Mouse (Mus musculus): ENCODE results near the gene Gbx2.

Gbx2 gene

GRCm38 (mm10) chr1:89931120-89931519 lies at the start of gene Gbx2:
Gbx2 (minus strand) TSS chr1:89931179.
- DNase-seq: peak; percentile 22 to 54

- DNase-seq: no peak
Observed at GRCm38 (mm10) chr1:89977261-89977660, 46.3 kb upstream of the Gbx2 start.

- no peak for DNase-seq
Observed at GRCm38 (mm10) chr1:89976411-89976810, 45.4 kb upstream of the Gbx2 start.

GRCm38 (mm10) chr1:89974541-89974940 lies 43.6 kb upstream of the Gbx2 start:
- DNase-seq: no peak

- DNase-seq: no peak
Observed at GRCm38 (mm10) chr1:89971848-89972247, 40.9 kb upstream of the Gbx2 start.

- DNase-seq: no peak
Observed at GRCm38 (mm10) chr1:89969714-89970110, 38.7 kb upstream of the Gbx2 start.

- DNase-seq: no peak
Observed at GRCm38 (mm10) chr1:89969072-89969713, 38.2 kb upstream of the Gbx2 start.

- no peak for DNase-seq
Observed at GRCm38 (mm10) chr1:89968111-89968851, 37.3 kb upstream of the Gbx2 start.

- no peak for DNase-seq
Observed at GRCm38 (mm10) chr1:89967585-89967984, 36.6 kb upstream of the Gbx2 start.

- DNase-seq: no peak
Observed at GRCm38 (mm10) chr1:89964426-89964825, 33.4 kb upstream of the Gbx2 start.

- DNase-seq: no peak
Observed at GRCm38 (mm10) chr1:89963296-89963695, 32.3 kb upstream of the Gbx2 start.

GRCm38 (mm10) chr1:89962092-89962491 lies 31.1 kb upstream of the Gbx2 start:
- no peak for DNase-seq

- DNase-seq: no peak
Observed at GRCm38 (mm10) chr1:89959393-89959792, 28.4 kb upstream of the Gbx2 start.

GRCm38 (mm10) chr1:89943202-89943601 lies 12.2 kb upstream of the Gbx2 start:
- DNase-seq: peak; percentile 58 to 84

GRCm38 (mm10) chr1:89942395-89942976 lies 11.5 kb upstream of the Gbx2 start:
- no peak for DNase-seq

GRCm38 (mm10) chr1:89941701-89942381 lies 10.9 kb upstream of the Gbx2 start:
- no peak for DNase-seq

GRCm38 (mm10) chr1:89940961-89941524 lies 10.1 kb upstream of the Gbx2 start:
- no peak for DNase-seq

GRCm38 (mm10) chr1:89939981-89940726 lies 9.2 kb upstream of the Gbx2 start:
- peak; percentile 56 to 81 for DNase-seq

GRCm38 (mm10) chr1:89939596-89939960 lies 8.6 kb upstream of the Gbx2 start:
- no peak for DNase-seq

- DNase-seq: no peak
Observed at GRCm38 (mm10) chr1:89938884-89939595, 8.1 kb upstream of the Gbx2 start.

GRCm38 (mm10) chr1:89935493-89936348 lies 4.7 kb upstream of the Gbx2 start:
- no peak for DNase-seq
